Comparison of ENCODE assay signal across 14 mouse cellular contexts in the genomic region with DNA sequence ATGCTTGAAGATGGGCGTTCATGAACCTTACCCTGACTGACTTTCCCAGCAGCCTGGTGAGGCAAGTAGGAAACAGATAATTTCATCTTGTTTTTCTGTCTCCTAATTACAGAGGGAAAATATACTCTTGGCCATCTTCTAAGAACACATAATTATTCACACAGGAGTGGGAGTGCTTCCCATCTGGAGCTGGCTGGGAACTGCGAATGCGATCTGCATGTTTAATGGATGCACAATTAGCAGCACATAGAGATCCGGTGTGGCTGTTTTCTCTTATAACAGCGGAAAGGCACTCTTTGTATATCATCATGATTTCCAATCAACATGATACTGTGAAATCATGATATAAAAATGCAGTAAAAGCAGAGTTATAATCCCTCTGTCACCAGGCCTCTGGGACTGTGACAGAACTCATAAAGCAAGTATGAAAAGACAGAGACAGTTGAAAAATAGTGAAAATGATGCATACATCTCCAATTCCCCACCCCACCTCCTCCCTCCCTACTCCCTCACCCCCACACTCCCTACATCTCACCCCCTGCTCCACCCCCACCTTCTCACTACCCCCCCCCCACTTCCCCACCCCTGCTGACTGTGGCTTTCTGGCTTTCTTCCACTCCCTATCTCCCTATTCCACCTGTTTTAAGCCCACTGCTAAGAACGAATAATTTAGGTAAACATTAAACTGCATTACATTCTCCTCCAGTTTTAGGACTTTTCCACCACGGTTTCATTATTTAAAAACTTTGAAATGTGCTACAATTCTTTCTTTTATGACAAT. TPM values are rescaled to one million over a fixed set of nuclear protein-coding genes. Genes with fewer than 3 reads are reported as not detected.
DNase-seq lines count a peak whose midpoint lies in the region; ATAC-seq and TF ChIP-seq lines count a peak whose summit lies in the region.
"Had no signal": no experiment of that assay in that cellular context is flagged by ENCODE, and none has a peak within 500 bp of the region (broad histone marks: within the 10 kb centered on the region; RNA-seq: fewer than 3 reads in every experiment).

No protein-coding gene starts in this region.

- TF ChIP-seq RAD21 in MEL (IDR thresholded peaks at IDR 0.05; ENCODE audit: low read depth, low read length) = no peak

- H3K27ac ChIP-seq in MEL (ENCODE audit: control insufficient read depth, low read depth, low read length) = no peak overlapping the region
- peak overlapping the region; percentile 90 for H3K27ac ChIP-seq in forebrain, embryonic 15.5 days (replicated peaks)
- H3K27ac ChIP-seq in midbrain, embryonic 14.5 days (replicated peaks; ENCODE audit: low read depth, low read length) = no peak overlapping the region
- H3K27ac ChIP-seq in intestine, embryonic 16.5 days (ENCODE audit: low read length) = no peak overlapping the region
- H3K27ac ChIP-seq: liver, embryonic 13.5 days had no signal

- H3K4me3 ChIP-seq in MEL (ENCODE audit: control insufficient read depth in 1 of 2, insufficient read depth in 1 of 2, low read depth in 2 of 2, low read length in 2 of 2) = peak overlapping the region in 1 of 2 experiments; percentile 42; a peak in 2 of 4 replicates
- no peak overlapping the region for H3K4me3 ChIP-seq in forebrain, embryonic 15.5 days
- no peak overlapping the region for H3K4me3 ChIP-seq in midbrain, embryonic 14.5 days (replicated peaks; ENCODE audit: low read depth, low read length)
- H3K4me3 ChIP-seq in intestine, embryonic 16.5 days (ENCODE audit: low read length) = no peak overlapping the region
- H3K4me3 ChIP-seq: liver, embryonic 13.5 days had no signal

- no peak overlapping the region for H3K9ac ChIP-seq in MEL (ENCODE audit: control insufficient read depth, low read depth, low read length, poor library complexity, severe bottlenecking)
- no peak overlapping the region for H3K9ac ChIP-seq in forebrain, embryonic 15.5 days (replicated peaks)
- H3K9ac ChIP-seq in midbrain, embryonic 14.5 days (replicated peaks; ENCODE audit: low read length) = no peak overlapping the region
- no peak overlapping the region for H3K9ac ChIP-seq in intestine, embryonic 16.5 days (ENCODE audit: low read depth, low read length)
- H3K9ac ChIP-seq: liver, embryonic 13.5 days had no signal

- H3K79me2 ChIP-seq in MEL (ENCODE audit: control insufficient read depth, insufficient read depth, low read length, poor library complexity) = no peaks in the 10 kb centered on the region

- peaks cover 0 to 9% of the 10 kb centered on the region in 2 experiments; a peak in 2 of 4 replicates for H3K36me3 ChIP-seq in MEL (ENCODE audit: control insufficient read depth in 1 of 2, insufficient read depth in 2 of 2, low read length in 2 of 2)
- H3K36me3 ChIP-seq in forebrain, embryonic 15.5 days = no peaks in the 10 kb centered on the region
- H3K36me3 ChIP-seq in midbrain, embryonic 14.5 days (ENCODE audit: control insufficient read depth, insufficient read depth, low read length) = no peaks in the 10 kb centered on the region
- H3K36me3 ChIP-seq in intestine, embryonic 16.5 days (ENCODE audit: control insufficient read depth, insufficient read depth, low read length) = no peaks in the 10 kb centered on the region
- H3K36me3 ChIP-seq: liver, embryonic 13.5 days had no signal

- DNase-seq in MEL (ENCODE audit: low read depth, low spot score) = peak; percentile 59
- DNase-seq in layer of hippocampus, adult 9-11 months = peak; percentile 92
- peak; percentile 61 for DNase-seq in midbrain, embryonic 14.5 days
- no peak for DNase-seq in testis, postnatal 14 days (ENCODE audit: low spot score)
- no peak for DNase-seq in cerebellum, adult 11-12 months
- DNase-seq in yolk sac, embryonic 10.5 days (ENCODE audit: low spot score) = no peak
- DNase-seq: cerebellum, adult 2 months; kidney, adult 9 months; liver, embryonic 13.5 days; thymus, adult 2 months had no signal

- 0 out of 2 replicates have a peak overlapping the region, but pooled peaks have one; percentile 3 for H3K4me2 ChIP-seq in forebrain, embryonic 15.5 days (replicated peaks)
- H3K4me2 ChIP-seq in midbrain, embryonic 14.5 days (ENCODE audit: low read length) = no peak overlapping the region
- no peak overlapping the region for H3K4me2 ChIP-seq in intestine, embryonic 16.5 days (ENCODE audit: low read depth, low read length)
- H3K4me2 ChIP-seq: liver, embryonic 13.5 days had no signal

- ATAC-seq in forebrain, embryonic 15.5 days (replicated peaks) = peak; percentile 96
- no peak for ATAC-seq in midbrain, embryonic 14.5 days (ENCODE audit: low FRiP score, low TSS enrichment)
- ATAC-seq in intestine, embryonic 16.5 days = no peak

- no peak for TF ChIP-seq CTCF in MEL (IDR thresholded peaks at IDR 0.05 in 2 of 3, conservative IDR thresholded peaks at IDR 0.05 in 1 of 3; ENCODE audit: control insufficient read depth in 1 of 3, insufficient read depth in 1 of 3, low read depth in 2 of 3, low read length in 3 of 3, poor library complexity in 1 of 3, severe bottlenecking in 1 of 3)

- H3K9me3 ChIP-seq in MEL (replicated peaks; ENCODE audit: insufficient read depth, low read length) = no peaks in the 10 kb centered on the region
- no peaks in the 10 kb centered on the region for H3K9me3 ChIP-seq in forebrain, embryonic 15.5 days
- H3K9me3 ChIP-seq in midbrain, embryonic 14.5 days (ENCODE audit: control insufficient read depth, low read length) = no peaks in the 10 kb centered on the region
- no peaks in the 10 kb centered on the region for H3K9me3 ChIP-seq in intestine, embryonic 16.5 days (ENCODE audit: control insufficient read depth, low read length)
- H3K9me3 ChIP-seq: liver, embryonic 13.5 days had no signal

- H3K27me3 ChIP-seq in MEL (ENCODE audit: control insufficient read depth in 1 of 2, insufficient read depth in 2 of 2, low read length in 2 of 2) = peaks cover 0 to 2% of the 10 kb centered on the region in 2 experiments; a peak in 1 of 4 replicates
- no peaks in the 10 kb centered on the region for H3K27me3 ChIP-seq in forebrain, embryonic 15.5 days
- no peaks in the 10 kb centered on the region for H3K27me3 ChIP-seq in midbrain, embryonic 14.5 days (ENCODE audit: control insufficient read depth, insufficient read depth, low read length)
- no peaks in the 10 kb centered on the region for H3K27me3 ChIP-seq in intestine, embryonic 16.5 days (replicated peaks; ENCODE audit: control insufficient read depth, insufficient read depth, low read length)
- H3K27me3 ChIP-seq: liver, embryonic 13.5 days had no signal

- TF ChIP-seq EP300 in MEL (IDR thresholded peaks at IDR 0.05; ENCODE audit: low read depth in 1 of 2, low read length in 2 of 2) = peak; percentile 18 to 56; a peak in 2 of 4 replicates

- H3K4me1 ChIP-seq in MEL (ENCODE audit: control insufficient read depth in 1 of 2, insufficient read depth in 2 of 2, low read length in 2 of 2) = peaks cover 0 to 5% of the 10 kb centered on the region in 2 experiments; a peak in 2 of 4 replicates
- peaks cover 21% of the 10 kb centered on the region for H3K4me1 ChIP-seq in forebrain, embryonic 15.5 days
- H3K4me1 ChIP-seq in midbrain, embryonic 14.5 days (ENCODE audit: control insufficient read depth, insufficient read depth, low read length) = no peaks in the 10 kb centered on the region
- H3K4me1 ChIP-seq in intestine, embryonic 16.5 days (ENCODE audit: control insufficient read depth, insufficient read depth, low read length) = 0 out of 2 replicates have a peak, but pooled peaks cover 3% of the 10 kb centered on the region

- 27% methylated on average over 7 of the region's 7 CpGs for WGBS in forebrain, embryonic 15.5 days
- 71% methylated on average over 7 of the region's 7 CpGs for WGBS in midbrain, embryonic 14.5 days
- WGBS in intestine, embryonic 16.5 days = 67% methylated on average over 7 of the region's 7 CpGs

- TF ChIP-seq POLR2A in MEL (IDR thresholded peaks at IDR 0.05; ENCODE audit: control insufficient read depth in 1 of 2, insufficient read depth in 1 of 2, low read depth in 1 of 2, low read length in 2 of 2, poor library complexity in 1 of 2) = no peak

TF ChIP-seq in MEL, 35 proteins besides CTCF, POLR2A, EP300 and RAD21:
- TF ChIP-seq SIN3A (IDR thresholded peaks at IDR 0.05; ENCODE audit: low read length) (no peak), TAL1 (IDR thresholded peaks at IDR 0.05; ENCODE audit: low read length) (no peak), CHD2 (IDR thresholded peaks at IDR 0.05; ENCODE audit: low read length) (no peak), ETS1 (IDR thresholded peaks at IDR 0.05; ENCODE audit: low read depth, low read length) (0 out of 2 replicates have a peak, but pooled peaks have one; percentile 17), TBP (IDR thresholded peaks at IDR 0.05; ENCODE audit: low read depth, low read length) (no peak), USF1 (IDR thresholded peaks at IDR 0.05; ENCODE audit: low read depth, low read length) (no peak), TCF12 (IDR thresholded peaks at IDR 0.05; ENCODE audit: low read depth, low read length) (peak; percentile 48; the same call in 1 of the 2 replicates), MAZ (IDR thresholded peaks at IDR 0.05; ENCODE audit: low read depth, low read length) (0 out of 2 replicates have a peak, but pooled peaks have one; percentile 16)

RNA-seq across cellular contexts. Expression of a gene that starts 10.5 kb away (rescaled TPM):
- total RNA-seq in MEL (2012; rRNA removed) = not detected in 2 replicates
- polyA plus RNA-seq in MEL (2012; ENCODE audit: insufficient read depth in 1 of 2, insufficient read length in 2 of 2, low read depth in 1 of 2, low replicate concordance in 2 of 2, missing spikeins in 1 of 2) = not detected
- polyA plus RNA-seq in forebrain, embryonic 15.5 days (2015; fragmentation: Nextera tagmentation; extraction: Ambion mirVana) = not detected in 2 replicates
- polyA plus RNA-seq in midbrain, embryonic 14.5 days (2014; fragmentation: Nextera tagmentation; extraction: Ambion mirVana) = not detected in 2 replicates
- polyA plus RNA-seq in intestine, embryonic 16.5 days (2015; fragmentation: Nextera tagmentation; extraction: Ambion mirVana) = 28.4 and 37.9 TPM in 2 replicates
- total RNA-seq: CH12.LX had no signal
- polyA plus RNA-seq: cerebellum, adult 2 months; liver, embryonic 13.5 days had no signal

RNA-seq across cellular contexts. Expression of a gene that starts 51.1 kb away (rescaled TPM):
- total RNA-seq in MEL (2012; rRNA removed) = not detected in 2 replicates
- not detected for polyA plus RNA-seq in MEL (2012; ENCODE audit: insufficient read depth in 1 of 2, insufficient read length in 2 of 2, low read depth in 1 of 2, low replicate concordance in 2 of 2, missing spikeins in 1 of 2)
- polyA plus RNA-seq in forebrain, embryonic 15.5 days (2015; fragmentation: Nextera tagmentation; extraction: Ambion mirVana) = not detected in 2 replicates
- polyA plus RNA-seq in midbrain, embryonic 14.5 days (2014; fragmentation: Nextera tagmentation; extraction: Ambion mirVana) = not detected in 2 replicates
- polyA plus RNA-seq in intestine, embryonic 16.5 days (2015; fragmentation: Nextera tagmentation; extraction: Ambion mirVana) = not detected in 2 replicates
- total RNA-seq: CH12.LX had no signal
- polyA plus RNA-seq: cerebellum, adult 2 months; heart, embryonic 14.5 days; liver, embryonic 13.5 days; thymus, adult 2 months had no signal

Comparison
In these comparisons a context has a peak if more than half of its experiments do, and no peak if none do; other contexts are left out.
1. DNase-seq: peak in MEL (single experiment), layer of hippocampus, adult 9-11 months (single experiment) and midbrain, embryonic 14.5 days (single experiment); none in testis, postnatal 14 days (single experiment), cerebellum, adult 11-12 months (single experiment) and yolk sac, embryonic 10.5 days (single experiment).
2. RNA of a gene that starts 10.5 kb away (polyA plus RNA-seq): 28.4 to 37.9 TPM in intestine, embryonic 16.5 days; not detected in midbrain, embryonic 14.5 days, not detected in forebrain, embryonic 15.5 days and not detected in MEL; every median in the first group is over 10 times any median in the second.